Mouse (Mus musculus): ENCODE results near the gene Nol12. TPM values are rescaled to one million over a fixed set of nuclear protein-coding genes. Genes with fewer than 3 reads are reported as not detected.

Gene Nol12
- polyA plus RNA-seq, 1 experiment from 2014 or later: 68.0 TPM

- H3K4me3 ChIP-seq: no peak overlapping the region
- 93% methylated on average over 2 of the region's 2 CpGs for WGBS
- H3K4me1 ChIP-seq (replicated peaks): peaks cover 29% of the 10 kb centered on the region
- peaks cover 59% of the 10 kb centered on the region for H3K36me3 ChIP-seq
- H3K27ac ChIP-seq: no peak overlapping the region
- no peaks in the 10 kb centered on the region for H3K27me3 ChIP-seq (ENCODE audit: insufficient read depth, poor library complexity, severe bottlenecking)
- no peak for DNase-seq (ENCODE audit: low spot score)
- no peaks in the 10 kb centered on the region for H3K9me3 ChIP-seq
Observed at GRCm38 (mm10) chr15:78937963-78938362, 3.2 kb downstream of the Nol12 start.

GRCm38 (mm10) chr15:78940325-78940724, 5.6 kb downstream of the Nol12 start:
- Histone ChIP-seq H3K4me1 (replicated peaks) (peaks cover 29% of the 10 kb centered on the region), H3K9me3 (no peaks in the 10 kb centered on the region), H3K27ac (no peak overlapping the region), H3K27me3 (ENCODE audit: insufficient read depth, poor library complexity, severe bottlenecking) (no peaks in the 10 kb centered on the region), H3K36me3 (peaks cover 59% of the 10 kb centered on the region), H3K4me3 (no peak overlapping the region)
- DNase-seq (ENCODE audit: low spot score): no peak
- WGBS: 94% methylated on average over 13 of the region's 13 CpGs

GRCm38 (mm10) chr15:78942663-78943062, 7.9 kb downstream of the Nol12 start:
- Histone ChIP-seq H3K9me3 (no peaks in the 10 kb centered on the region), H3K27ac (peak overlapping the region; percentile 84), H3K27me3 (ENCODE audit: insufficient read depth, poor library complexity, severe bottlenecking) (peaks cover 13% of the 10 kb centered on the region), H3K4me1 (replicated peaks) (peaks cover 18% of the 10 kb centered on the region), H3K36me3 (peaks cover 44% of the 10 kb centered on the region), H3K4me3 (peak overlapping the region; percentile 45)
- WGBS: 4% methylated on average over 9 of the region's 9 CpGs
- DNase-seq (ENCODE audit: low spot score): peak; percentile 85

GRCm38 (mm10) chr15:78946232-78946631, 11.5 kb downstream of the Nol12 start:
- H3K4me3 ChIP-seq: no peak overlapping the region
- peaks cover 14% of the 10 kb centered on the region for H3K36me3 ChIP-seq
- no peak overlapping the region for H3K27ac ChIP-seq
- H3K4me1 ChIP-seq (replicated peaks): peaks cover 36% of the 10 kb centered on the region
- no peak for DNase-seq (ENCODE audit: low spot score)
- H3K27me3 ChIP-seq (ENCODE audit: insufficient read depth, poor library complexity, severe bottlenecking): peaks cover 13% of the 10 kb centered on the region
- 92% methylated on average over 7 of the region's 7 CpGs for WGBS
- H3K9me3 ChIP-seq: no peaks in the 10 kb centered on the region

GRCm38 (mm10) chr15:78947657-78948056, 12.9 kb downstream of the Nol12 start, which contains the start of gene Triobp:
Gene Triobp, plus strand, starts transcription at chr15:78947724.
- peaks cover 20% of the 10 kb centered on the region for H3K36me3 ChIP-seq
- peaks cover 13% of the 10 kb centered on the region for H3K27me3 ChIP-seq (ENCODE audit: insufficient read depth, poor library complexity, severe bottlenecking)
- WGBS: 0% methylated on average over 24 of the region's 24 CpGs
- H3K27ac ChIP-seq: peak within 1 kb of the TSS; percentile 91
- peak within 1 kb of the TSS; percentile 66 for H3K4me3 ChIP-seq
- peaks cover 37% of the 10 kb centered on the region for H3K4me1 ChIP-seq (replicated peaks)
- DNase-seq (ENCODE audit: low spot score): peak; percentile 92
- H3K9me3 ChIP-seq: no peaks in the 10 kb centered on the region

- no peak for DNase-seq (ENCODE audit: low spot score)
- Histone ChIP-seq H3K4me1 (replicated peaks) (peaks cover 32% of the 10 kb centered on the region), H3K9me3 (no peaks in the 10 kb centered on the region), H3K36me3 (peaks cover 26% of the 10 kb centered on the region), H3K27ac (peak overlapping the region; percentile 91), H3K27me3 (ENCODE audit: insufficient read depth, poor library complexity, severe bottlenecking) (peaks cover 13% of the 10 kb centered on the region), H3K4me3 (peak overlapping the region; percentile 66)
- 5% methylated on average over 11 of the region's 11 CpGs for WGBS
Observed at GRCm38 (mm10) chr15:78948152-78948725, 13.5 kb downstream of the Nol12 start.

- 97% methylated on average over 3 of the region's 3 CpGs for WGBS
- Histone ChIP-seq H3K4me1 (replicated peaks) (peaks cover 31% of the 10 kb centered on the region), H3K4me3 (peak overlapping the region; percentile 66; the same call in 1 of the 2 replicates), H3K27ac (peak overlapping the region; percentile 91; the same call in 1 of the 2 replicates), H3K9me3 (no peaks in the 10 kb centered on the region), H3K27me3 (ENCODE audit: insufficient read depth, poor library complexity, severe bottlenecking) (peaks cover 13% of the 10 kb centered on the region), H3K36me3 (peaks cover 33% of the 10 kb centered on the region)
- no peak for DNase-seq (ENCODE audit: low spot score)
Observed at GRCm38 (mm10) chr15:78948883-78949282, 14.2 kb downstream of the Nol12 start.

- peaks cover 21% of the 10 kb centered on the region for H3K4me1 ChIP-seq (replicated peaks)
- no peak overlapping the region for H3K27ac ChIP-seq
- H3K9me3 ChIP-seq: no peaks in the 10 kb centered on the region
- no peak for DNase-seq (ENCODE audit: low spot score)
- H3K4me3 ChIP-seq: no peak overlapping the region
- H3K36me3 ChIP-seq: peaks cover 84% of the 10 kb centered on the region
- no peaks in the 10 kb centered on the region for H3K27me3 ChIP-seq (ENCODE audit: insufficient read depth, poor library complexity, severe bottlenecking)
- WGBS: 73% methylated on average over 3 of the region's 3 CpGs
Observed at GRCm38 (mm10) chr15:78955663-78956062, 20.9 kb downstream of the Nol12 start.

- Histone ChIP-seq H3K4me1 (replicated peaks) (peaks cover 21% of the 10 kb centered on the region), H3K9me3 (no peaks in the 10 kb centered on the region), H3K27me3 (ENCODE audit: insufficient read depth, poor library complexity, severe bottlenecking) (no peaks in the 10 kb centered on the region), H3K4me3 (no peak overlapping the region), H3K27ac (no peak overlapping the region), H3K36me3 (peaks cover 84% of the 10 kb centered on the region)
- DNase-seq (ENCODE audit: low spot score): no peak
- 85% methylated on average over 4 of the region's 4 CpGs for WGBS
Observed at GRCm38 (mm10) chr15:78956351-78956750, 21.6 kb downstream of the Nol12 start.

- WGBS: 71% methylated on average over 15 of the region's 15 CpGs
- H3K4me3 ChIP-seq: no peak overlapping the region
- peaks cover 21% of the 10 kb centered on the region for H3K4me1 ChIP-seq (replicated peaks)
- no peak for DNase-seq (ENCODE audit: low spot score)
- peaks cover 84% of the 10 kb centered on the region for H3K36me3 ChIP-seq
- no peaks in the 10 kb centered on the region for H3K9me3 ChIP-seq
- H3K27ac ChIP-seq: peak overlapping the region; percentile 67
- H3K27me3 ChIP-seq (ENCODE audit: insufficient read depth, poor library complexity, severe bottlenecking): no peaks in the 10 kb centered on the region
Observed at GRCm38 (mm10) chr15:78957021-78957420, 22.3 kb downstream of the Nol12 start.

GRCm38 (mm10) chr15:78959537-78959936, 24.8 kb downstream of the Nol12 start:
- Histone ChIP-seq H3K9me3 (no peaks in the 10 kb centered on the region), H3K27me3 (ENCODE audit: insufficient read depth, poor library complexity, severe bottlenecking) (no peaks in the 10 kb centered on the region), H3K4me3 (no peak overlapping the region), H3K27ac (no peak overlapping the region), H3K36me3 (peaks cover 79% of the 10 kb centered on the region), H3K4me1 (replicated peaks) (peaks cover 28% of the 10 kb centered on the region)
- DNase-seq (ENCODE audit: low spot score): no peak
- WGBS: 89% methylated on average over 11 of the region's 11 CpGs

GRCm38 (mm10) chr15:78960088-78960487, 25.4 kb downstream of the Nol12 start:
- peaks cover 80% of the 10 kb centered on the region for H3K36me3 ChIP-seq
- WGBS: 82% methylated on average over 4 of the region's 4 CpGs
- H3K27ac ChIP-seq: no peak overlapping the region
- H3K4me3 ChIP-seq: no peak overlapping the region
- DNase-seq (ENCODE audit: low spot score): no peak
- H3K27me3 ChIP-seq (ENCODE audit: insufficient read depth, poor library complexity, severe bottlenecking): no peaks in the 10 kb centered on the region
- no peaks in the 10 kb centered on the region for H3K9me3 ChIP-seq
- H3K4me1 ChIP-seq (replicated peaks): peaks cover 28% of the 10 kb centered on the region

GRCm38 (mm10) chr15:78962885-78963284, 28.2 kb downstream of the Nol12 start:
- Histone ChIP-seq H3K27me3 (ENCODE audit: insufficient read depth, poor library complexity, severe bottlenecking) (no peaks in the 10 kb centered on the region), H3K36me3 (peaks cover 94% of the 10 kb centered on the region), H3K27ac (peak overlapping the region; percentile 54; the same call in 1 of the 2 replicates), H3K4me3 (no peak overlapping the region), H3K4me1 (replicated peaks) (peaks cover 16% of the 10 kb centered on the region), H3K9me3 (no peaks in the 10 kb centered on the region)
- peak; percentile 69 for DNase-seq (ENCODE audit: low spot score)
- 26% methylated on average over 2 of the region's 2 CpGs for WGBS

All from hindbrain, embryonic 10.5 days (tissue).